ENCODE assay signal across 18 mouse cellular contexts in the genomic region with DNA sequence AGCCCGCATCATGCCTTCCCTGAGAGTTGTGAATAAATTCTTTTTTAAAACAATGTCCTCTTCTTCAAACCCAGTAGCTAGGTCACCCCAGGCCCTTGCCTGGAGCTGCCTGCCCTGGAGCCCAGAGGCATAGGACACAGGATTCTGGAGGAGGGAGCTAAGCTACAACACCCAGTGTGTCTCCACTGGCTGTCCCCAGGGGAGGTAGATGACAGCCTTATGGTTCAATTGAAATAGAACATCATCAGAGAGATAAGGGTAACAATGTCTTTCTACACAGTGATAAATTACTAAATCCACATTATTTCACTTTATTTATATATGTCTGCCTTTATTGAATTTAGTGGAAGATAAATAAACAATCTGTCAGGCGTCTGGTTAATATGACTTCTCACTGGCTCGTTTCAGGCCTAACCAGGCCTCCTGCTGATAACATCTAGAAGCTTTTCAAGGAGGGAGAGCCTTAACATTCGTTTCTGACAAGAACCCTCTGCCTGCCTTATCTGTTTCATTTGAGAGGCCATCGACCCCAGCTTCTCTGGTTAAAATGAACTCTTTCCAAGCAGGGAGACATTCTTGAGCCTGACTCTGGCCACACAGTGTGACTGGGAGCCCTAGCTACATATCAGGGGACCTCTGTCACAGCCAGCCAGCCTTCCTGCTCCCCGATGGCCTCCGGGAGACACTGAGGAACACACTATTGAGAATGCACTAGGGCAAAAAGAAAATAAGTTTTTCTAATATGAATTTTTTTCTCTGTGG.
A peak's percentile ranks its signal among the peaks of the same experiment; 100 is the strongest.
DNase-seq lines count a peak whose midpoint lies in the region; ATAC-seq lines count a peak whose summit lies in the region.
"Had no signal": no experiment of that assay in that cellular context is flagged by ENCODE, and none has a peak within 500 bp of the region (broad histone marks: within the 10 kb centered on the region; RNA-seq: fewer than 3 reads in every experiment).

No protein-coding gene starts in this region.

- peak; percentile 22 for DNase-seq in heart, adult 11 months
- no peak for DNase-seq in heart, adult 18-20 months
- DNase-seq in lung, postnatal 36 days, result no peak
- DNase-seq in kidney, postnatal 25 days, result peak; percentile 34 to 67
- DNase-seq in right cerebral cortex, postnatal 14 days, result no peak
- no peak for DNase-seq in right cerebral cortex, postnatal 4 days
- DNase-seq: B cell, adult 2 months; cerebellum, adult 2 months; liver, embryonic 13.5 days; retina, postnatal 1 day; thymus, postnatal 25 days had no signal

- H3K9me3 ChIP-seq in lung, embryonic 15.5 days, result no peaks in the 10 kb centered on the region
- no peaks in the 10 kb centered on the region for H3K9me3 ChIP-seq in kidney, embryonic 14.5 days (ENCODE audit: control insufficient read depth, low read length)
- H3K9me3 ChIP-seq: embryonic facial prominence, embryonic 15.5 days; hindbrain, embryonic 12.5 days; limb, embryonic 13.5 days; liver, embryonic 13.5 days; midbrain, embryonic 12.5 days had no signal

- H3K27me3 ChIP-seq in lung, embryonic 15.5 days, result no peaks in the 10 kb centered on the region
- H3K27me3 ChIP-seq in kidney, embryonic 14.5 days (ENCODE audit: control insufficient read depth, insufficient read depth, low read length), result no peaks in the 10 kb centered on the region
- H3K27me3 ChIP-seq: embryonic facial prominence, embryonic 15.5 days; hindbrain, embryonic 12.5 days; limb, embryonic 13.5 days; liver, embryonic 13.5 days; midbrain, embryonic 12.5 days had no signal

- H3K4me3 ChIP-seq in lung, embryonic 15.5 days, result no peak overlapping the region
- H3K4me3 ChIP-seq in kidney, embryonic 14.5 days (ENCODE audit: low read length), result no peak overlapping the region
- H3K4me3 ChIP-seq: embryonic facial prominence, embryonic 15.5 days; hindbrain, embryonic 12.5 days; limb, embryonic 13.5 days; liver, embryonic 13.5 days; midbrain, embryonic 12.5 days had no signal

- no peak overlapping the region for H3K4me2 ChIP-seq in lung, embryonic 15.5 days
- no peak overlapping the region for H3K4me2 ChIP-seq in kidney, embryonic 14.5 days (replicated peaks; ENCODE audit: low read depth, low read length)
- H3K4me2 ChIP-seq: embryonic facial prominence, embryonic 15.5 days; hindbrain, embryonic 12.5 days; limb, embryonic 13.5 days; liver, embryonic 13.5 days; midbrain, embryonic 12.5 days had no signal

- H3K27ac ChIP-seq in lung, embryonic 15.5 days, result peak overlapping the region; percentile 67
- no peak overlapping the region for H3K27ac ChIP-seq in kidney, embryonic 14.5 days (ENCODE audit: low read depth, low read length)
- H3K27ac ChIP-seq: embryonic facial prominence, embryonic 15.5 days; hindbrain, embryonic 12.5 days; limb, embryonic 13.5 days; liver, embryonic 13.5 days; midbrain, embryonic 12.5 days had no signal

- peak; percentile 91 for ATAC-seq in lung, embryonic 15.5 days (ENCODE audit: borderline replicate concordance, extremely low read depth, low FRiP score, low TSS enrichment)
- ATAC-seq in kidney, embryonic 14.5 days (ENCODE audit: low FRiP score, low TSS enrichment), result peak; percentile 29; the same call in 1 of the 2 replicates
- ATAC-seq: forebrain, embryonic 16.5 days had no signal

- no peak overlapping the region for H3K9ac ChIP-seq in lung, embryonic 15.5 days
- H3K9ac ChIP-seq in kidney, embryonic 14.5 days (ENCODE audit: low read depth, low read length), result no peak overlapping the region
- H3K9ac ChIP-seq: embryonic facial prominence, embryonic 15.5 days; hindbrain, embryonic 12.5 days; limb, embryonic 13.5 days; liver, embryonic 13.5 days; midbrain, embryonic 12.5 days had no signal

- no peaks in the 10 kb centered on the region for H3K36me3 ChIP-seq in lung, embryonic 15.5 days
- H3K36me3 ChIP-seq in kidney, embryonic 14.5 days (ENCODE audit: control insufficient read depth, insufficient read depth, low read length), result no peaks in the 10 kb centered on the region
- H3K36me3 ChIP-seq: embryonic facial prominence, embryonic 15.5 days; hindbrain, embryonic 12.5 days; limb, embryonic 13.5 days; liver, embryonic 13.5 days; midbrain, embryonic 12.5 days had no signal

- 15% methylated on average over 7 of the region's 7 CpGs for whole genome bisulfite sequencing in lung, embryonic 15.5 days
- 37% methylated on average over 7 of the region's 7 CpGs for WGBS in kidney, embryonic 14.5 days

- peaks cover 8% of the 10 kb centered on the region; the same call in 1 of the 2 replicates for H3K4me1 ChIP-seq in lung, embryonic 15.5 days
- peaks cover 7% of the 10 kb centered on the region; the same call in 1 of the 2 replicates for H3K4me1 ChIP-seq in kidney, embryonic 14.5 days (ENCODE audit: control insufficient read depth, insufficient read depth, low read length)
- H3K4me1 ChIP-seq: embryonic facial prominence, embryonic 15.5 days; hindbrain, embryonic 12.5 days; limb, embryonic 13.5 days; liver, embryonic 13.5 days; midbrain, embryonic 12.5 days had no signal

Comparison
In these comparisons a context has a peak if more than half of its experiments do, and no peak if none do; other contexts are left out.
1. DNase-seq: peak in heart, adult 11 months (single experiment) and kidney, postnatal 25 days (2 of 2); none in heart, adult 18-20 months (0 of 2), lung, postnatal 36 days (single experiment), right cerebral cortex, postnatal 14 days (single experiment) and right cerebral cortex, postnatal 4 days (single experiment).